Mouse (Mus musculus) myocyte (in vitro differentiated cells): ENCODE data around the gene Enpp1. TPM values are rescaled to one million over a fixed set of nuclear protein-coding genes. Genes with fewer than 3 reads are reported as not detected.

Source experiments
- H3K27me3 ChIP-seq: one replicate; pipeline ENCODE4 v1.6.1; 2011; ENCODE audit not compliant: control insufficient read depth, insufficient read depth, insufficient read length
- H3K36me3 ChIP-seq: one replicate; pipeline ENCODE4 v1.6.1; 2011; ENCODE audit not compliant: control insufficient read depth, insufficient read depth
- H3K4me2 ChIP-seq: one replicate; pipeline ENCODE4 v1.6.1; 2011; ENCODE audit warnings: low read depth, control low read depth
- H3K4me3 ChIP-seq: one replicate; pipeline ENCODE4 v1.5.1; 2011; ENCODE audit warnings: mild to moderate bottlenecking, control low read depth, moderate library complexity
- H3K79me2 ChIP-seq: one replicate; pipeline ENCODE4 v1.6.1; 2011; ENCODE audit not compliant: control insufficient read depth, insufficient read depth
- H3ac ChIP-seq: one replicate; pipeline ENCODE4 v1.6.1; 2011; ENCODE audit not compliant: control insufficient read depth, insufficient read length
- CEBPB ChIP-seq: IDR thresholded peaks from 2 replicates; pipeline ENCODE4 v1.6.1; 2011; ENCODE audit warnings: mild to moderate bottlenecking, moderate library complexity; ENCODE audit not compliant: poor library complexity, insufficient read depth, severe bottlenecking
- E2F4 ChIP-seq: IDR thresholded peaks from one replicate; pipeline ENCODE4 v1.6.1; 2011; ENCODE audit warnings: mild to moderate bottlenecking, control low read depth, moderate library complexity; ENCODE audit not compliant: insufficient read depth
- MAX ChIP-seq: IDR thresholded peaks from one replicate; pipeline ENCODE4 v1.6.1; 2011; ENCODE audit warnings: low read depth, mild to moderate bottlenecking, control low read depth
- MYOD1 ChIP-seq, 3 experiments: IDR thresholded peaks; one replicate each; pipeline ENCODE4 v1.6.1; 2011; ENCODE audit warnings: control low read depth in 2 of 3, low read depth in 2 of 3, mild to moderate bottlenecking in 2 of 3, moderate library complexity in 1 of 3; ENCODE audit not compliant: insufficient read length in 2 of 3, control insufficient read depth in 1 of 3
- MYOG ChIP-seq, 3 experiments: IDR thresholded peaks; one replicate each; pipeline ENCODE4 v1.6.1; 2011; ENCODE audit warnings: control low read depth in 2 of 3, low read depth in 2 of 3, mild to moderate bottlenecking in 2 of 3; ENCODE audit not compliant: insufficient read length in 2 of 3, control insufficient read depth in 1 of 3, insufficient read depth in 1 of 3
- POLR2A ChIP-seq: IDR thresholded peaks from one replicate; pipeline ENCODE4 v1.6.1; 2011; ENCODE audit warnings: low read depth, mild to moderate bottlenecking, control low read depth, moderate library complexity; ENCODE audit not compliant: insufficient read length
- POLR2AphosphoS2 ChIP-seq: IDR thresholded peaks from one replicate; pipeline ENCODE4 v1.6.1; 2011; ENCODE audit warnings: low read depth, control low read depth; ENCODE audit not compliant: insufficient read length
- REST ChIP-seq: IDR thresholded peaks from one replicate; pipeline ENCODE4 v1.6.1; 2011; ENCODE audit warnings: mild to moderate bottlenecking, control low read depth, moderate library complexity; ENCODE audit not compliant: insufficient read depth, insufficient read length
- SRF ChIP-seq: IDR thresholded peaks from one replicate; pipeline ENCODE4 v1.6.1; 2011; ENCODE audit warnings: low read depth; ENCODE audit not compliant: control insufficient read depth, insufficient read length
- TCF12 ChIP-seq: IDR thresholded peaks from one replicate; pipeline ENCODE4 v1.6.1; 2011; ENCODE audit warnings: mild to moderate bottlenecking, control low read depth; ENCODE audit not compliant: poor library complexity, insufficient read depth, severe bottlenecking
- TCF3 ChIP-seq: IDR thresholded peaks from one replicate; pipeline ENCODE4 v1.6.1; 2011; ENCODE audit warnings: low read depth, control low read depth; ENCODE audit not compliant: insufficient read length
- USF1 ChIP-seq: IDR thresholded peaks from one replicate; pipeline ENCODE4 v1.6.1; 2011; ENCODE audit warnings: low read depth, mild to moderate bottlenecking, control low read depth, moderate library complexity
- polyA plus RNA-seq: library from polyadenylated mRNA; unstranded; fragments of >200 nt; fragmentation: generic; extraction: Trizol; gene quantifications from one replicate; pipeline ENCODE4 v1.2.1, GENCODE M21; 2012; ENCODE audit warnings: missing spikeins

Enpp1 gene
- polyA plus RNA-seq, 1 experiment: 2.6 TPM

GRCm38 (mm10) chr10:24721841-24722240 is 9.9 kb upstream of the Enpp1 start:
- H3K27me3 ChIP-seq: no peaks in the 10 kb centered on the region
- no peak overlapping the region for H3K4me3 ChIP-seq
- no peaks in the 10 kb centered on the region for H3K36me3 ChIP-seq
- TF ChIP-seq E2F4 (no peak), MYOD1 (IDR thresholded peaks at IDR 0.05; ENCODE audit: control insufficient read depth in 1 of 3, insufficient read length in 2 of 3, low read depth in 2 of 3) (no peak)
- no peak overlapping the region for H3ac ChIP-seq
- no peak overlapping the region for H3K4me2 ChIP-seq
- no peaks in the 10 kb centered on the region for H3K79me2 ChIP-seq

GRCm38 (mm10) chr10:24719383-24719782 is 7.4 kb upstream of the Enpp1 start:
- H3K27me3 ChIP-seq: no peaks in the 10 kb centered on the region
- H3K79me2 ChIP-seq: no peaks in the 10 kb centered on the region
- no peak overlapping the region for H3K4me2 ChIP-seq
- TF ChIP-seq MYOG (IDR thresholded peaks at IDR 0.05; ENCODE audit: control insufficient read depth in 1 of 3, insufficient read depth in 1 of 3, insufficient read length in 2 of 3, low read depth in 2 of 3) (no peak), SRF (no peak), E2F4 (no peak), MAX (no peak), POLR2AphosphoS2 (no peak)
- no peak overlapping the region for H3K4me3 ChIP-seq
- no peak overlapping the region for H3ac ChIP-seq
- H3K36me3 ChIP-seq: no peaks in the 10 kb centered on the region

DNA sequence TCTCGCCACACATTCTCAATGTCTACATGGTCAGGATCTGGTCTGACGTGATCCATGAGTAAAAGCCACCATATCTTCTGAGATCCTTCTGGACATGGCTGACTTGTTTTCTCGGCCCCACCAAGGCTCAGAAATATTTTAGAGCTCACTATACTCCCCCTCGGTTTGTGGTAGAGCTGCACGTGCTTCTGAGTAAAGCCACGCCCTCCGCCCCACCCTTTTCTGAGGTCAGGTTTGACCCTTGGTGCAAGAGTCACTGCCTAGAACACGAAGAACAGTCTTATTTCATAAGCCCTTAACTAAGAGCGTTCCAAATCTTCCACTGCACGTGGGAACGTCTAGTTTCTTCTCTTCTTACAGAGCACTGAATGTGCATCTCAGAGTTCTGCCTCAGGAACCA is 6.8 kb upstream of the Enpp1 start:
- Histone ChIP-seq H3K27me3 (no peaks in the 10 kb centered on the region), H3K36me3 (no peaks in the 10 kb centered on the region), H3K79me2 (no peaks in the 10 kb centered on the region), H3K4me2 (no peak overlapping the region), H3K4me3 (no peak overlapping the region), H3ac (no peak overlapping the region)
- no peak for TF ChIP-seq POLR2AphosphoS2
- no peak for TF ChIP-seq SRF
- no peak for TF ChIP-seq POLR2A
- no peak for TF ChIP-seq TCF3
- TF ChIP-seq USF1: no peak
- TF ChIP-seq TCF12: no peak
- TF ChIP-seq E2F4: no peak
- TF ChIP-seq MYOG (IDR thresholded peaks at IDR 0.05; ENCODE audit: control insufficient read depth in 1 of 3, insufficient read depth in 1 of 3, insufficient read length in 2 of 3, low read depth in 2 of 3): no peak
- TF ChIP-seq CEBPB: no peak
- no peak for TF ChIP-seq MYOD1 (IDR thresholded peaks at IDR 0.05; ENCODE audit: control insufficient read depth in 1 of 3, insufficient read length in 2 of 3, low read depth in 2 of 3)
- no peak for TF ChIP-seq MAX
- no peak for TF ChIP-seq REST

DNA sequence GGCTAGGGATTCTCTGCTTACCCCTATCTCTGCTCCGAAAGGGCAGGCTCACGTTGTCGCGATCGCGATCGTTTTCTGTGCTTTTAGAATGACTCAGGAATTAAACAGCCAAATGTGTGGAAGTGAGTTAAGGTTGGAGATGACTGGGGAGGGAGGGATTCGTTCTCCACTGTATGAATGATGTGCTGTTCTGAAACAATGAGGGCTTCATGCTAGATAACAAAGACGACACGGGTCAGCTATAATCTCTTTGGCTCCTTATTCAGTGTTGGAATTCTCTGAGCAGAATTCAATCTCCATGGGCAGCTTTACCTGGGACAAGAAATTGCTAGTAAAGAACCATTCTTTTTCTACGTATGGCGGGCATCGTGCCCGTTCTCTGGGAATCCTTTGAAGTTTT is 6.1 kb upstream of the Enpp1 start:
- Histone ChIP-seq H3K4me2 (no peak overlapping the region), H3K79me2 (no peaks in the 10 kb centered on the region), H3ac (no peak overlapping the region), H3K36me3 (no peaks in the 10 kb centered on the region), H3K4me3 (no peak overlapping the region), H3K27me3 (no peaks in the 10 kb centered on the region)
- TF ChIP-seq TCF3 (no peak), POLR2AphosphoS2 (no peak), REST (no peak), TCF12 (no peak), MYOD1 (IDR thresholded peaks at IDR 0.05; ENCODE audit: control insufficient read depth in 1 of 3, insufficient read length in 2 of 3, low read depth in 2 of 3) (no peak), CEBPB (no peak), MAX (no peak), MYOG (IDR thresholded peaks at IDR 0.05; ENCODE audit: control insufficient read depth in 1 of 3, insufficient read depth in 1 of 3, insufficient read length in 2 of 3, low read depth in 2 of 3) (no peak), POLR2A (no peak), E2F4 (no peak), SRF (no peak), USF1 (no peak)

DNA sequence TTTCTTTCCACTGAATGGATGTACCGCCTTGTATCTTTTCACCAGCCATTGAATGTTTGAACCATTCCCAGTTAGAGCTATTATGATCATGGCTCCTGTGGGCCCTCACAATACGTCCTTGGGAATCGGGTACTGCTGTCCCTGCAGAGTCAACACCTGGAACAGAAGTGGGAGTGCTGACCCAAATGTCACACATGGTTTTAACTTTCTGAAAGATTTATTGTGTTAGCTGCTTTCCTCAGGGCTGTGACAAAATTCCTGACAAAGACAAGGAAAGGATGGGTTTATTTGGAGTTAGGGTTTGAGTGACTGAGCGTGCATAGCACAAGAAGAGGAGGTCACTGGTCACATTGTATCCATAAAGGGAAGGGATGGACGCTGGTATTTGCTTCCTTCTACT is 4.3 kb upstream of the Enpp1 start:
- no peaks in the 10 kb centered on the region for H3K27me3 ChIP-seq
- H3K79me2 ChIP-seq: no peaks in the 10 kb centered on the region
- no peak overlapping the region for H3ac ChIP-seq
- TF ChIP-seq TCF12 (no peak), E2F4 (no peak), SRF (no peak), MYOG (IDR thresholded peaks at IDR 0.05; ENCODE audit: control insufficient read depth in 1 of 3, insufficient read depth in 1 of 3, insufficient read length in 2 of 3, low read depth in 2 of 3) (no peak), USF1 (no peak), MYOD1 (IDR thresholded peaks at IDR 0.05; ENCODE audit: control insufficient read depth in 1 of 3, insufficient read length in 2 of 3, low read depth in 2 of 3) (no peak), REST (no peak)
- H3K4me3 ChIP-seq: no peak overlapping the region
- no peaks in the 10 kb centered on the region for H3K36me3 ChIP-seq
- no peak overlapping the region for H3K4me2 ChIP-seq

- Histone ChIP-seq H3K4me3 (no peak overlapping the region), H3K36me3 (no peaks in the 10 kb centered on the region), H3K4me2 (no peak overlapping the region), H3K27me3 (no peaks in the 10 kb centered on the region), H3K79me2 (no peaks in the 10 kb centered on the region), H3ac (no peak overlapping the region)
- TF ChIP-seq USF1 (no peak), MAX (no peak), SRF (no peak), MYOD1 (IDR thresholded peaks at IDR 0.05; ENCODE audit: control insufficient read depth in 1 of 3, insufficient read length in 2 of 3, low read depth in 2 of 3) (no peak), TCF3 (no peak), TCF12 (no peak), POLR2A (no peak), E2F4 (no peak), MYOG (IDR thresholded peaks at IDR 0.05; ENCODE audit: control insufficient read depth in 1 of 3, insufficient read depth in 1 of 3, insufficient read length in 2 of 3, low read depth in 2 of 3) (no peak), CEBPB (no peak), REST (no peak), POLR2AphosphoS2 (no peak)
These were observed 942 bp upstream of the Enpp1 start for GRCm38 (mm10) chr10:24712901-24713300.
